Mouse (Mus musculus) gastrocnemius, postnatal 10 days (tissue): ENCODE measurements around the gene Mocs3. TPM values are rescaled to one million over a fixed set of nuclear protein-coding genes. Genes with fewer than 3 reads are reported as not detected.
A peak's percentile ranks its signal among the peaks of the same experiment; 100 is the strongest.

Source experiments
- DNase-seq: peaks from one replicate; pipeline ENCODE4 v3.0.0; 2021; ENCODE audit warnings: mixed read lengths
- total RNA-seq, 2 experiments: library from RNA; stranded (reverse); gene quantifications; 2 replicates each; pipeline ENCODE4 v1.2.3; 2021

Gene Mocs3
- total RNA-seq, 2 experiments from 2014 or later: 3.5 to 4.3 TPM

DNA sequence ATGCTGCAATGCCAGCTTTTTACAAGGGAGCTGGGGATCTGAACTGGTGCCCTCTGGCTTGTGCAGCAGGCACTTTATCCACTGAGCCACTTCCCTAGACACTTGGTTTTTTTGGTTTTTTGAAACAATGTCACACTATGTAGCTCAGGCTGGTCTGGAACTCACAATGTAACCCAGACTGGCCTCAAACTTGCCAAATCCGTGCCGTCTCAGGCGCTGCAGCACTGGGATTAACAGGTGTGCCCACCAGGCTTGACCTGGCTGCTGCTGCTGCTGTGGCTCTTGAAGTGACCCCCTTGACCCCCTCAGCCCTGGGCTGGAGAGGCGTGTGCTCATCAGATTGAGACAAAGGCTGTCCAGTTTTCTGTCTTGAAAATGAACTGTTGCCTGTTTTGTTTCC, 7.9 kb downstream of the Mocs3 start:
- no peak for DNase-seq

DNA sequence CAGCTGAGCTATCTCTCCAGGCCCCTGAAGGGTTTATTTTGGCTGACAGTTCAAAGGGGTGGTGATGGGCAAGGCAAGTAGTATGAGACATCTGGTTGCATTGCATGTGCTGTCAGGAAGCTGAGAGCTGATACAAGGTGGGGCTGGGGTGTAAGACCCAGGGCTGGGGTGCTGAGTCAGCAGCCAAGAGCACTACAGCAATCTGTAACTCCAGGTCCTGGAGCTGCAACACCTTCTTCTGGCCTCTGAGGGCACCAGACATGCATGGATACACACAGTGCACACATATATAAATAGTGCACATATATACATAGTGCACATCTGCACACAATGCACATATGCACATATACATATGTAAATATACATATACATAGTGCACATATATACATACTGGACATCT, 12.4 kb downstream of the Mocs3 start:
- DNase-seq: no peak

DNA sequence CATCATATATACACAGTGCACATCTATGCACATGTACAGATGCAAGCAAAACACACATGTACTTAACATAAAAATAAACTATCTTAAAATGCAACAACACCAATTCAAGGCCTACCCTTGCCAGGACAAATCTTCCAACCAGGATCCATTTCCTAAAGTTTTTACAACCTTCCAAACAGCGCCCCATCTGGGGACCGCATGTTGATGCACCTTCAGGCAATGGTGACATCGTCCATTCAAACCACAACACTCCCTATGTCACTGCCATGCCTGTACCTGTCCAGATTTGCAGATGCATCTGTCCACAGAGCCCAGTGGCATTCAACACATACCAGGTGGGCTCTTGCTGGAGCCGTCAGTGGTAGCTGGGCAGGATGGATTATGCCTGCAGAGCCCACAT, 12.9 kb downstream of the Mocs3 start:
- DNase-seq: no peak

DNA sequence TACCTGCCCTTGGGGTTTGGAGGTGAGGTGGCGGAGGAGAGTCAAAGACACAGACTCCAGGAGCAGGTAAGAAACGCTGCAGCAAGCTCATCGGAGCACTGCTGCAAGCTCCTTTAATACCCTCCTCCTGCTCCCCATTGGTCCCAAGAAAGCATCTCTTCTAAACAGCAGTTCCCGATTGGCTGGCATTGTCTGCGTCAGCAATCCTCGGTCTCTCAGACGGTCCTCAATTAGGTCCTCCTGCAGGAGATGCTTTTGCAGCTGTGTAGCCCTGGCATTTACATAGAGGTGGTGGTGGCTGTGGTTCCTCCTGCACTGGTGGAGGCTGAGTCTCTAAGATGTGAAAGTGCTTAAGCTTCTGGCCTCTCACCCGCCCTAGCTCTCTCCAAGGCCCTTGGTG, 15.1 kb downstream of the Mocs3 start:
- DNase-seq: no peak

DNA sequence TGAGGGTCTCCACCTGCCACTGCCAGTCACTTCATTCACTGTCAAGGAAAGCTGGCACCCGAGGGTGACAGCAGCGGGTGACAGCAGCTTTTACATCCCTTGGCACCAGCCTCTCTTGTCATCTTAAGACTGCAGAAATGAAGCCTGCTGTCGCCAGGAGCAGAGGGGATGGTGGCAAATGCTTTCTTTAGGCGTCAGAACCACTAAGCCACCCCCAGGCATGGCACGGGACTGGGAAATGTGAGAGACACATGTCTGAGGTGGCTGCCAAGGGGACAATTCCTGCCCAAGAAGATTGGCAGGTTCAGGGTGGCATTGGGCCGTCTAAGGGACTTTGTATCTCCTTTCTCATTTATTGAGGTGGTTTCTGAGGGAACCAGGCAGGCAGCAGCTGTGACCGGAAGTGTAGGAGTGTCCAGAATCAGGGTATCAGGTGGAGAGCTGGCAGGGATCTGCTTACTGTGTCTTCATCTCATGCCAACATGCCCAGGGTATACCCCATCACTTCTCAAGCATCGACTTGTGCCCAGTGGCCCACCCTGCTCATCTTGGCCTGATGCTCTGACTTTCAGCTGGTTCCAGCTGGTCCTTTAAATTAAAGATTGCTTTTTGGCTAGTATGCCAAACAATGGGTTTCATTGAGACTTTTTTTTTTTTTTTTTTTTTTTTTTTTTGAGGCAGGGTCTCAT, 17.9 kb downstream of the Mocs3 start:
- no peak for DNase-seq

DNA sequence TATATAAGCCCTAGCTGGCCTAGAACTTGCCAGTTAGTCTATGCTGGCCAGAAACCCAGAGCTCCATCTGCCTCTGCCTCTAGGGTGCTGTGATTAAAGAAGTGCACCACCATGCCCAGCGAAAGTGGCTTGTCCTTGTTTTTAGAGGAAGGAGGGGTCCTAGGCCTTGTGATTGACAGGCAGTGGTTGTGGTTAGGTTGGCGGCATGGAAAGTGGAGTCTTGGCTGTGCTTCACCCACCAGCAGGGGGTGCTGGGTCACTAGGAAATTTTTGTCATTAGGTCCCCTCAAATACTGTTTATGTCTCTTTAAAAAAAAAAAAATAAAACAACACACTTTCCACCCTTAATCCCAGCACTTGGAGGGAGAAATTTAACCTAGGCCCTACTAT, 18.4 kb downstream of the Mocs3 start:
- no peak for DNase-seq

DNA sequence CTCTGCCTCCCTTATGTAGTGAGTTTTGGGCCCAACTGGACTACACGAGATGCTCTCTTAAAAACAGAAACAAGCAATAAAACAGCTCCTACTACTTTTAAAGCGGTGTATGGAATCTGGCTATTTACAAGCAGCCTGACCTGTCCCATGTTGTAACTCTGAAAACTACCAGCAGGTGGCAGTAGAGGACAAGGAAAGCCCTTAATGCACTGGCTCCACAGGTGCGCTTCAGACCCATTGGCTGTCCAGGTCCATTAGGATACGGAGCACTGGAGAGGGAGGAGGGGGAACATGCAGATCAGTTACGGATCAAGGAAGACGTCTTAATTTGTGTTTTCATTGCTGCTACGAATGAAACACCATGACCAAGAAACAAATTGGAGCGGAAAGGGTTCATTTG, 19.8 kb downstream of the Mocs3 start:
- peak; percentile 81 for DNase-seq

DNA sequence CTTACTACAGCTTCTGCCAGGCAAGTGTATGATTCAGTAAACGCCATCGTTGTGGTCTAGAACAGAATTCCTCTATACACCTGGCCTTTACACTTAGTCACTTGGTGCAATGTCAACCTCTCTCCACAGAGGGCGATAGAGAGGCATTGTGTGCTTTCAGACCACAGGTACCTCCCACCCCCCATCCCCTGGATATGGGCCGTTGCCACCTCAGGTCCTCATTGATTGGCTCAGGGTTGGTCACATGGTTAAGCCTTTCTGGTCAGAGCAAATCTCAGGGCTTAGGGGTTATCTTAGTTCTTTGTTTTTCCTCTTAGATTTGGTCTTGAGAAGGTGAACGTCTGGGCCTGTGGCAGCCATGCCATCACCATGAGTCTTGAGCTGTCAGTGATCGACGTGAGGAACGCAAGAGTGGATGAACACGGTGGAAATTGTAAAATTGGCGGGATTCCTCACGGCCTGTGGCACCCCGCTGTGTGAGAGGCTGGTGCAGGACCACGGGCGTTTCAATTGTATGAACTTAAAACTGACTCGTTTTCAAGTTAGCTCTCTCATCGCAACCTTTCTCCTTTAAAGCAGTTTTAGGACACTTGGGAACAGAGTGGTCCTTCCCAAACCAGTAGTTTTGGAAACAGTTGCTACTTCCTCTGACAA, 22.3 kb downstream of the Mocs3 start:
- no peak for DNase-seq

DNA sequence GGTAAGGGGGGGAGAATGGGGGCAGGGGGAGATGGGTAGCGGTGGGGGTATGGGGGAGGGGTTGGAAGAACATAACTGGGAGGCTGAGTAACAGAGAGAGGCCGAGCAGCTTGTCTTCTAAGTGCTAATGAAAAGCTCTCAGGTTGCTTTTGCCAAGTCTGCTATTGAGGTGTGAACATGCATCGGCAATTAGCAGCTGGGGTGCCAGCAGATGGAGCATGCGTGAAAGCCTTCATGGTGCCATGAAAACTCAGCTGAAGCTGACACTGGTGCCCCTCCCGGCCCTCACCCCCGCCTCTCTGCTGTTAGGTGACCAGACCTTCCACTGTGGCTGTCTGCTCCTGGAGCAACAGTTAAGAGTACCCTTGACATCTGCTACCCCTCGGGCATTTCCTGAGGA, 23.4 kb downstream of the Mocs3 start:
- no peak for DNase-seq

DNA sequence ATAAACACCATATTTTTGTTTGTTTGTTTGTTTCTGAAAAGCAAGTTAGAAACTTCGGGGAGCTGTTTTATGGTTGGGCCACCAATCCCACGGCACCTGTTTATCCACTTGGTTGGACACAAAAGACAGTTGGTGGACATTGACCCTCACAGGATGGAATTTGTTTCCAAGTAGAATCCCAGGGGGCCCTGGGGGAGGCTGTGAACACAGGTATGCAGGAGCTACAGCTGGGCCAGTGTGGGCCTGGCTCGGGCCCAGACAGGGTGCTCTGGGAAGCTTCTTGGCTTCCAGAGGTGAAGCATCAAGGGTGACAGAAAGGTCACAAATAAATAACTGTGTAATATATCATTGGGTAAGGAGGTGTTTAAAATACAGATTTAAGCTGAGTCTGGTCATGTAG, 26.1 kb downstream of the Mocs3 start:
- no peak for DNase-seq

DNA sequence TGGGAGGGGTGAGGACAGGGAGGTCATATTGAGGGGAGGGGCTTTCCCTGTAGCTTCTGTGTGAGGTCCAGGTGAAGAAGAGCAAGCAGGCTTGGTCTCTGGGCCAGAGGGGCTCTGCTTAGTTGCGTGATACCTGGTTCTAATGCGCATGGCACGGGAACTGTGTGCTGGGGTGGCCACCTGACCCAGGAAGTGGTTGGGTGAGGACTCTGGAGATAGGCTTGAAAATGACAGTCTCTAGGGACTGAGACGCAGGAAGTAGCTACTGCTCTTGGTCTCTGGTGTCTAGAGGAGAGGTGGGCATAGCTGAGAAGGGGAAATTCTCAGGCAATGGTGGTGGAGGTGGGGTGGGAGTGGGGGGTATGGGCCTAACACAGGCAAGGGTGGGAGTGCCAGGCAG, 26.8 kb downstream of the Mocs3 start:
- DNase-seq: no peak

DNA sequence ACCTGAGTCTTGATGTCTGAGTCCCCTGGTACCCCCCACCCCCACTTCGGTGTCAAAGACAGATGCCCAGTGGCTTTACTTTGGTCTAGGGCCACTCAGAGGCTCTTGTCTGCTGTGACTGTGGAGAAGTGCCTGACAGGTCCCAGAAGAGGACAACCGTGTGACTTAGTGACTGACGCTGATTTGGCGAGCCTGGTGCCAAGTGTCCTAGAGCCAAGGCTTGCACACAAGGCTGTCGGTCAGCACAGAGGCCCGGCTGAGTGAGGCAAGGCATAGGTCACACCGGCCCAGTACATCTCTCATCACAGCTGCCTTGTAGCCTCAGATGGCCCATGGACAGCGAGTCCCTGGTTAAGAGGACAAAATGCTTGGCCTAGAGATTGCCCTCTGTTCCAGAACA, 28.6 kb downstream of the Mocs3 start:
- no peak for DNase-seq

DNA sequence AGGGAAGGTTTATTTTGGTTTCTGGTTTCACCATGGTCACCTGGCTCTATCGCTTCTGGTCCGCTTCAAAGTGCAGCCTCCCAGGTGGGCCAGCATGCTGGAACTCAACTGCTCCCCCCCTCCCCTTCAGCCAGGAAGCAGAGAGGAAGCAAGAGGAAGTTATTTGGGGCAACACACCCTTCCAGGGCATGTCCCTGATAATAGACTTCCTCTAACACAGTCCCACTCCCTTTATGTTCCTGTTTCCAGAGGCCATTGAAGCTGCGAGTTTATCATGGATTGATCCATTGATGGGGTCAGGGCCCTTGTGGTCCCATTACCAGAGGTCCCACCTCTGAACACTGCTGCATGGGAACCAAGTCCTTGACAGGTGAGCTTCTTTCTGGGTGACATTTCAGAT, 29.7 kb downstream of the Mocs3 start:
- DNase-seq: no peak

DNA sequence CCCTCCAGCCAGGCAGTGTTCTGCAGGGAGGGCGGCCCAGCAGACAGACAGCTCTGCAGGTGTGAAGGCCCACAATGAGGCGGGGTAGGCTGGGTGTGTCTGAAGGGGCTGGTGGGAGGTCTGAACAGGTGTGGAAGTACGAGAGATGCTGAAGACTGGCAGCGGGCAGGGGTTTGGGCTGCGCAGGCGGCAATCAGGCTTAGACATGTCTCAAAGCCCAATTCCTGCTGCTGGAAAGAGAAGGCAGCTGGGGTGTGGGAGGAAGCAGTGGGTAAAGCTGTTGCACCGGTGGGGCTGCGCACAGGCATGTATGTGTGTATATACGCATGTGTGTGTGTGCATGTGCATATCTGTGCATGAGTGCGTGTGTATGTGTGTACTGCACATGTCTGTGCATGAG, 30.5 kb downstream of the Mocs3 start:
- DNase-seq: no peak

DNA sequence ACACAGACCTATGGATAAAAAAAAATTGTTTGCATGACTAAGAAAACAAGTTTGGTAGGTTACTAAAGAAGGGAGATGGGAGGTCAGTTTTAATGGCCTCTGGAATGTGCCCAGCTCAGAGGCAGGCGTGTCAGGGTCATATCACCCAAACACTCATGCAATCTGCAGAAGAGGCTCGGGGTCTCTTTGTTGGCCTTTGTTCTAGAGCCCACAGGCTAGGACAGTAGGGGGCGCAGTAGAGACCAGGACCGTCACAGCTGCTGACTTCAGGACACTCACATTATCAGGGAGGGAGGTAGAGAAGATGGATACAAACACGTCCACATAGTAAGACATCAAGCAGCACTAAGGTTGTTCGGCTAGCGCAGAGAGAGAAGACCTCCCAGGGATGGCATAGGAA, 37.6 kb downstream of the Mocs3 start:
- DNase-seq: no peak

DNA sequence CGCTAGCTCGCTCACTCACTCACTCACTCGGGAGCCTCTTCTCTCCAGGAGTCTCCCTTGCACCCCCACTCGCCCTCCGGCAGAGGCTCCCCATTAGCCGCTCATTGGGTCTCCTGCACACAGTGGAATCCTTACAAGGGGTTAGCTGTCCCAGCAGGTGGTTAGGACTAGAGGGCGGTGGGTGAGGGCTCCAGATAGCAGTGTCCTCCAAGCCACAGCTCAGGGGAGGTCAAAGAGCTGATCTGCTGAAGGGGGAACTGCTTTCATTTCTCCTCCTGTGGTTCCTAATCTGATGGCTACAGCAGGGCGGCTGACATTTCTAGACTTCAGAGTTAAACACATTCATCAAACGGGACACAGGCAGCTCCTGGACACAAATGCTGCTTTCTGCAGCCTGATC, 43.0 kb downstream of the Mocs3 start:
- DNase-seq: no peak

DNA sequence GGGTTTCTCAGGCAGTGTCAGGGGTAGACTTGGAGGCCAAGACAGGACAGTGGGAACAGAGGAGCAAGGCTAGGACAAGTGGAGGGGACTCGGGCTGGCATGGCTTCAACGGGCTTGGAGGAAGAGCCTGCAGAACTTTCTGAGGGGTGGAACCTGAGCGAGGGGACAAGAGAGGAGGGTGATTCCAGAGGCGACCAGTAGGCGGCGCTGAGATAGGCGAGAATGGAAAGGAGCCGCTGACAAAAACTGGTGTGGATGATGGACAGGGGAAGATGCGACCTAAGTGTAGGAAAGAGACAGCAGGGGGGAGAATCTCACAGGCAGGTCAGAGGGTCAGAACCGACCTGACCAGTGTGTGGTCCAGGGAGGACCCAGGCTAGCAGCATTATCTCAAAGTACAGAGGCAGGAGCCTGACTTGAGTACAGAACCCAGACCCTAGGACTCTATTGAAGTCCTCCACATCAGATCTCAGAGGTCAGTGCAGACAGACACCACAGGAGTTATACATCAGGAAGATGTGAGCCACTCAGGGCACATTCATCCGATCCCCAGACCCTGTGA, 44.0 kb downstream of the Mocs3 start:
- peak; percentile 85 for DNase-seq

DNA sequence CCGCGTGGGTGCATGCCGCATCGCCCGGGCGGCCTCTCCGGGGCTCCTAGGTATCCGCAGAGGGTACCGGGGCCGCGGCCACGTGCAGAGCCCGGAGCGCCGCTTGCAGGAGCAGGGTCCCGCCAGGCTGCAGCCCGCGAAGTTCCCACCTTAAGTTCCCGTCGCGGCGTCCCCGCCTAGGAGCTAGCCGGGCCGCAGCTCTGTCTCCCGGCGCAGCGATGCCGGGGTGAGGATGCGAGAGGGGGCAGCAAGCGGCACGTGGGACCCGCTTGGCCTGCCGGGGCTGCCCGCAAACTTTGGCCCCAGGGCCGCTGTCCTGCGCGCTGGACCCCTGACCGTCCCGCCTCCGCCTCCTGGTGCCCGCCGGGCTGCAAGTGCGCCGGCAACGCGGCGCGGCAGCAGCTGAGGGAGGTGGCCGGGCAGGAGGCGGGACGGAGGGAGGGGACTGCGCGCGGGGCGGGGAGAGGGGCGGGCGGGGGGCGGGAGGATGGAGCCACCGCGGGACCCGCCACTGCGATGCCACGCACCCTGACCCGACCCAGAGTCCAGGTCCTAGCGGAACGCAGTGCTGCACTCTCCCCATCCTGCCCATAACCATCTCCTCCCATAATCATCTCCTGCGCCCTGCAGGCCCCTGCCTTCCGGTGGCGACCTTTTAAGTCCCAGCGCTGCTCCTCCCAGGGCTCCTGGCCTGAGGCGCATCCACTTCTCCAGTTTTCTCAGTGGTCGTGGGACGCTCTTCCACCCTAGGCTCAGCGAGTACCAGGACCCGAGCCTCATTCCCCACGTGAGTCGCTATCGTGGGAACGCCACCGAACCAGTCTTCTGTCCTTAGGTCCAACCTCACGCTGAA, 50.5 kb downstream of the Mocs3 start:
- DNase-seq: peak; percentile 51

DNA sequence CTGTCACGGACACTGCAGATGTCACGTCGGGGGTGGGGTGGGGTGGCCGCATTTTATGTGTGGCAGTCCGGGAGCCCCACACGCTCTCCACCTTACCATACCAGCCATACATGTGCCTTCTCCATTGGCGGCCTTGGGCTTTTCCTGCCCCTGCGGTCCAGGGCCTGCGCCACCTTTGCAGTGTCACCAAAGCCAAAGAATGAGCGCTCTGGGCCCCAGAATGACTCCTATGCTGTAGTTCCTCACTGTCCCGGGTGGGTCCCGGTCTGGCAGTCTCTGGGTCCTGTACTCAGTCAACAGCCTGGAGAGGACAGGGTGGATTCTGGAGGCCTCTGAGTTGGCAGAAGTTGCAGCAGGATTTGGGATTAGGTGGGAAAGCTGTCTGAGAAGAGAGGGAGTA, 51.2 kb downstream of the Mocs3 start, which contains the start of gene Kcng1:
TSS of gene Kcng1 (minus strand) at position 155 of the 400 bp plus-strand sequence.
- DNase-seq: no peak
